Comparison of ENCODE assay signal across 7 mouse cellular contexts in genomic region chr2:59613474-59614019, GRCm38 (mm10). TPM values are rescaled to one million over a fixed set of nuclear protein-coding genes. Genes with fewer than 3 reads are reported as not detected.
A peak's percentile ranks its signal among the peaks of the same experiment; 100 is the strongest.
DNase-seq lines count a peak whose midpoint lies in the region; ATAC-seq and TF ChIP-seq lines count a peak whose summit lies in the region.

No protein-coding gene starts in this region.

- H3K27ac ChIP-seq in liver, adult 2 months (replicated peaks; ENCODE audit: insufficient read depth, low read depth, low read length), result peak overlapping the region; percentile 51
- no peak overlapping the region for H3K27ac ChIP-seq in midbrain, embryonic 14.5 days (replicated peaks; ENCODE audit: low read depth, low read length)

- no peak for TF ChIP-seq POLR2A in liver, adult 2 months (IDR thresholded peaks at IDR 0.05; ENCODE audit: extremely low read depth, insufficient read depth, low read length)

- H3K4me1 ChIP-seq in liver, adult 2 months (ENCODE audit: control insufficient read depth, insufficient read depth, low read length), result peaks cover 24% of the 10 kb centered on the region
- H3K4me1 ChIP-seq in midbrain, embryonic 14.5 days (ENCODE audit: control insufficient read depth, insufficient read depth, low read length), result peaks cover 14% of the 10 kb centered on the region

- peak overlapping the region; percentile 100 for H3K4me2 ChIP-seq in midbrain, embryonic 14.5 days (ENCODE audit: low read length)

- no peaks in the 10 kb centered on the region for H3K9me3 ChIP-seq in midbrain, embryonic 14.5 days (ENCODE audit: control insufficient read depth, low read length)

- WGBS in liver, adult 2 months, result 18% methylated on average over 9 of the region's 9 CpGs
- WGBS in midbrain, embryonic 14.5 days, result 5% methylated on average over 9 of the region's 9 CpGs

- H3K36me3 ChIP-seq in liver, adult 2 months (ENCODE audit: control insufficient read depth, insufficient read depth, low read length), result 0 out of 2 replicates have a peak, but pooled peaks cover 1% of the 10 kb centered on the region
- no peaks in the 10 kb centered on the region for H3K36me3 ChIP-seq in midbrain, embryonic 14.5 days (ENCODE audit: control insufficient read depth, insufficient read depth, low read length)

- peaks cover 34% of the 10 kb centered on the region for H3K79me2 ChIP-seq in liver, adult 2 months (ENCODE audit: control insufficient read depth, insufficient read depth, low read length)

- TF ChIP-seq CTCF in liver, adult 2 months (IDR thresholded peaks at IDR 0.05; ENCODE audit: low read depth, low read length), result no peak

- H3K9ac ChIP-seq in liver, adult 2 months (ENCODE audit: low read depth, low read length), result peak overlapping the region; percentile 89
- H3K9ac ChIP-seq in midbrain, embryonic 14.5 days (replicated peaks; ENCODE audit: low read length), result peak overlapping the region; percentile 59; the same call in 1 of the 2 replicates

- ATAC-seq in common myeloid progenitor, adult 5-6 weeks (replicated peaks; ENCODE audit: low read depth, poor library complexity, severe bottlenecking), result 0 out of 2 replicates have a peak, but pooled peaks have one; percentile 7
- no peak for ATAC-seq in midbrain, embryonic 14.5 days (ENCODE audit: low FRiP score, low TSS enrichment)
- no peak for ATAC-seq in monocyte, adult 5-6 weeks (replicated peaks; ENCODE audit: insufficient number of reproducible peaks, low FRiP score, low TSS enrichment, poor library complexity, severe bottlenecking)

- peak overlapping the region; percentile 80 for H3K4me3 ChIP-seq in liver, adult 2 months (ENCODE audit: insufficient read depth, low read depth, low read length)
- H3K4me3 ChIP-seq in midbrain, embryonic 14.5 days (replicated peaks; ENCODE audit: low read depth, low read length), result peak overlapping the region; percentile 67

- no peaks in the 10 kb centered on the region for H3K27me3 ChIP-seq in liver, adult 2 months (ENCODE audit: control insufficient read depth, insufficient read depth, low read length)
- peaks cover 13% of the 10 kb centered on the region; the same call in 1 of the 2 replicates for H3K27me3 ChIP-seq in midbrain, embryonic 14.5 days (ENCODE audit: control insufficient read depth, insufficient read depth, low read length)

- DNase-seq in liver, adult 2 months (ENCODE audit: extremely low read depth, low read depth, low spot score), result peak; percentile 33
- no peak for DNase-seq in liver
- DNase-seq in forelimb bud, embryonic 11.5 days (ENCODE audit: low read depth, low spot score), result peak; percentile 57
- DNase-seq in kidney, postnatal 4 days, result peak; percentile 56 to 72
- peak; percentile 44 for DNase-seq in midbrain, embryonic 14.5 days

RNA-seq across cellular contexts. Expression of gene Tanc1, which starts 1.7 kb away (rescaled TPM):
- total RNA-seq in liver, adult 2 months (2014; rRNA removed), result 5.0 and 6.8 TPM in 2 replicates
- 1.9 and 2.7 TPM in 2 replicates for polyA plus RNA-seq in liver, adult 2 months (2012; rRNA removed)
- total RNA-seq in common myeloid progenitor, adult 5-6 weeks (2017), result 4.9 and 6.3 TPM in 2 replicates
- polyA plus RNA-seq in midbrain, embryonic 14.5 days (2014; fragmentation: Nextera tagmentation; extraction: Ambion mirVana), result 2.0 and 5.5 TPM in 2 replicates
- 4.3 to 14.2 TPM (median 6.8 TPM) in 3 replicates for total RNA-seq in monocyte, adult 5-6 weeks (2017)
